In genomic region chr16:35922301-35922895, GRCm38 (mm10) we compare ENCODE assay signal across 24 mouse cellular contexts.
"Had no signal": no experiment of that assay in that cellular context is flagged by ENCODE, and none has a peak within 500 bp of the region (broad histone marks: within the 10 kb centered on the region; RNA-seq: fewer than 3 reads in every experiment).

No protein-coding gene starts in this region.

- H3K36me3 ChIP-seq: heart, embryonic 10.5 days; heart, embryonic 13.5 days; heart, embryonic 15.5 days; hindbrain, embryonic 13.5 days; hindbrain, embryonic 15.5 days; intestine, embryonic 15.5 days; limb, embryonic 10.5 days; limb, embryonic 12.5 days had no signal

- H3K9me3 ChIP-seq: heart, embryonic 10.5 days; heart, embryonic 13.5 days; heart, embryonic 15.5 days; hindbrain, embryonic 13.5 days; hindbrain, embryonic 15.5 days; intestine, embryonic 15.5 days; limb, embryonic 10.5 days; limb, embryonic 12.5 days had no signal

- H3K9ac ChIP-seq: heart, embryonic 13.5 days; heart, embryonic 15.5 days; hindbrain, embryonic 13.5 days; hindbrain, embryonic 15.5 days; intestine, embryonic 15.5 days; limb, embryonic 12.5 days; liver, embryonic 14.5 days had no signal

- H3K27me3 ChIP-seq: heart, embryonic 13.5 days; heart, embryonic 15.5 days; hindbrain, embryonic 13.5 days; hindbrain, embryonic 15.5 days; intestine, embryonic 15.5 days; limb, embryonic 12.5 days had no signal

- H3K4me1 ChIP-seq: heart, embryonic 10.5 days; heart, embryonic 13.5 days; heart, embryonic 15.5 days; hindbrain, embryonic 13.5 days; hindbrain, embryonic 15.5 days; intestine, embryonic 15.5 days; limb, embryonic 10.5 days had no signal

- H3K4me2 ChIP-seq: heart, embryonic 13.5 days; heart, embryonic 15.5 days; hindbrain, embryonic 13.5 days; hindbrain, embryonic 15.5 days; intestine, embryonic 15.5 days; limb, embryonic 12.5 days; liver, embryonic 11.5 days had no signal

- H3K4me3 ChIP-seq: heart, embryonic 10.5 days; heart, embryonic 13.5 days; heart, embryonic 15.5 days; hindbrain, embryonic 13.5 days; hindbrain, embryonic 15.5 days; intestine, embryonic 15.5 days; layer of hippocampus, adult 2 months; left cerebral cortex, adult 2 months; limb, embryonic 10.5 days; limb, embryonic 12.5 days had no signal

- ATAC-seq: hindbrain, postnatal 0 days; inflammation-experienced regulatory T-cells, adult 6 months; intestine, embryonic 15.5 days; intestine, postnatal 0 days had no signal

- DNase-seq: gastrocnemius, postnatal 14 days; gastrocnemius, postnatal 36 days; heart, adult 18-20 months; heart, postnatal 14 days; heart, postnatal 36 days; kidney, adult 18-20 months; kidney, postnatal 10 days; kidney, postnatal 25 days; kidney, postnatal 4 days had no signal

- H3K27ac ChIP-seq: heart, embryonic 10.5 days; heart, embryonic 13.5 days; heart, embryonic 15.5 days; hindbrain, embryonic 13.5 days; hindbrain, embryonic 15.5 days; hindbrain, postnatal 0 days; intestine, embryonic 15.5 days; layer of hippocampus, adult 2 months; left cerebral cortex, adult 2 months; limb, embryonic 10.5 days; limb, embryonic 12.5 days; liver, embryonic 14.5 days had no signal
